Mouse (Mus musculus) adrenal gland, postnatal 4 days (tissue): Measurements from ENCODE around the gene Dennd2c. TPM values are rescaled to one million over a fixed set of nuclear protein-coding genes. Genes with fewer than 3 reads are reported as not detected.
"Not testable (repeated sequence)": the region's sequence is repeated elsewhere in the genome, so short reads cannot be mapped to it uniquely, and the experiment has no call there.

Experiments
- DNase-seq, 2 experiments: peaks; one replicate each; pipeline ENCODE4 v3.0.0; 2021 to 2022; ENCODE audit warnings: low spot score in 2 of 2, mixed read lengths in 2 of 2
- total RNA-seq, 2 experiments: library from RNA; stranded (reverse); gene quantifications; 2 replicates each; pipeline ENCODE4 v1.2.3; 2021

Gene Dennd2c
- total RNA-seq, 2 experiments from 2014 or later = 3.1 to 3.8 TPM

DNA sequence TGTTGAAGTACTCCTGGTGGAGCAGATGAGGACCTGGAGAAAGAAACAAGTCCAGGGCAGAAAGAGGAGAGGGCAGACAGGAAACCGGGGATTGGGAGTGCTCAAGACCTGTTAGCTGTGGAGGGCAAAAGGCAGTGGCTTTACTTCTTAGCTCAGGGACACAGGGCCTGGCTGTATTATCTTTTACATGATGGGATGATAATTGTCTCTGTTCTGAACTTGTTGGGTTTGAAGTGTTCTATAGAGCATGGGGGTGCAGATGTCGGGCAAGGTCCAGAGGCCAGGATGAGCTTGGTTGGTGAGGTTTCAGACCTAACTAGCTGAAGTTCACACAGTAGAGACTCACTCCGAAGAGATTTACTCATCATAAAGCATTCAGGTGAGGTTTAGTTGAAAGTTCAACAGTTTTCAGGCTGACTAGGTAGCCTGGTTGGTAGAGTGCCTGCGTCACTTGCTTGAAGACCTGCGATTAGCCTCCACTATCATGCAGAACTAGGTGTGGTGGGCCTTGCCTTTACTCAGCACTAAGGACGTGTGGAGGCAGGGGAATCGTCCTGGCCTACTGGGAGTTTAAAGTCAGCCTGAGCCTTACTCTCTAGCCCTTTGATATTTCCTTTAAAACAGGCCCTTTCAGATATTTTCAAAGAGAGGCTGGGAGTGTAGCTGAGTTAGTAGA is 5.3 kb downstream of the Dennd2c start:
- DNase-seq = no peak

DNA sequence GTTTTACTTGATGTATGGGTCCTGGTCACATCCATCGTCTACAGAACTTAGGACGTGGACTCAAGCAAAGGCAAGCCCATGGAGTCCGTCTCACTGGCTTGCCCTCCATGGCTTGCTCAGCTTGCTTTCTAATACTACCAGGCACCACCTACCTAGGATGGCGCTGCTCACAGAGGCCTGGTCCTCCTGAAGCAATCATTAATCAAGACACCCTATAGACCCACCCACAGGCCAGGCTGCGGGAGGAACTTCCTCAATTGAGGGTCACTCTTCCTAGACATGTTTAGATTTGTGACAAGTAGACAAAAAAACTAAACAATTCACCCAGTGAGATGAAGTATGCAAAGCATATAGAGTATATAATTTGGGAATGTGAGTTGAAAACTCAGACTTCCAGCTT is 9.8 kb downstream of the Dennd2c start:
- no peak for DNase-seq

DNA sequence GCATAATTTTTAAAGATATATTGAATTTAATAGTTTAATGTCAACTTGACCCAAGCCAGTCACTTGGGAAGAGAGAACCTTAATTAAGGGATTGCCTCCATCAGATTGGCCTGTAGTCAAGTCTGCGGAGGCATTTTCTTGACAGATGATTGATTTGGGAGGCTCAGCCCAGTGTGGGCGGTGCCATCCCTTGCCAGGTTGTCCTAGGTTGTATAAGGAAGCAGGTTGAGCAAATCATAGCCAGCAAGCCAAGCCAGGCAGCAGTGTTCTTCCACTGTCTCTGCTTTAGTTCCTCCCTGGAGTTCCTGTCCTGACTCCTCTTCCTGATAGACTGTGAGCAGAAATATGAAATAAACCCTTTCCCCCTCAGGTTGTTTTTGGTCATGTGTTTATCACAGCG is 21.2 kb downstream of the Dennd2c start:
- no peak for DNase-seq

DNA sequence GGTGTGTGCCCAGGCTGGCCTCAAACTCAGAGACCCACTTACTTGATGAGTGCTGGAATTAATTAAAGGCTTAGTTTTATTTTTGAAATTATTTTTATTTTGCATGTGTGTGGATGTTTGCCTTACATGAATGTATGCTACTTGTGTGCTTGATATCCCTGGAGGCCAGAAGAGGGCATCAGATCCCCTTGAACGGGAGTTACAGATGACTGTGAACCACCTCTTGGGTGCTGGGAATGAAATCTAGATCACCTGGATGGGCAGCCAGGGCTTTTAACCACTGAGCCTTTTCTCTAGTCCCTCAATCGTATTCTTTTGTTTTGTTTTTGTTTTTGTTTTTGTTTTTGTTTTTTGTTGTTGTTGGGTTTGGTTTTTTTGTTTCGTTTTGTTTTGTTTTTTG is 23.7 kb downstream of the Dennd2c start:
- DNase-seq = no peak

DNA sequence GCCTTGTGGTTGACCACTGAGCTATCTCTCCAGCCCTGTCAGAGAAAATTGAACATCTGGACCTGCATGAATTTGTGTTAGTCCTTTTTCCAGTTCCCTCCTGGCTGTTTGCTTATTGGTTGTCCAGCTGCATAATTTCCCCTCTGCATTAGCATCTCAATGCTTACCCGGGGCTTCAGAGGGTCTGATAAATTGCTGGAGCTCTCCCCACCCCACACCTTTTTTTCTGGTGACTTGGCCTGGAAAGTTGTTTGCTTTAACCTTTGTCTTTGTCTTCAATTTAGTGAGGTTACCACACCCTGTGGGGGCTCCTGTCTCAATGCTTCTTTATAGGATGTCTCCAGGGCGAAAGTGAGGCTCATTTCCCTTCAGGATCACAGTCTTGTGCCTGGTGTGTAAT is 24.8 kb downstream of the Dennd2c start:
- no peak for DNase-seq

DNA sequence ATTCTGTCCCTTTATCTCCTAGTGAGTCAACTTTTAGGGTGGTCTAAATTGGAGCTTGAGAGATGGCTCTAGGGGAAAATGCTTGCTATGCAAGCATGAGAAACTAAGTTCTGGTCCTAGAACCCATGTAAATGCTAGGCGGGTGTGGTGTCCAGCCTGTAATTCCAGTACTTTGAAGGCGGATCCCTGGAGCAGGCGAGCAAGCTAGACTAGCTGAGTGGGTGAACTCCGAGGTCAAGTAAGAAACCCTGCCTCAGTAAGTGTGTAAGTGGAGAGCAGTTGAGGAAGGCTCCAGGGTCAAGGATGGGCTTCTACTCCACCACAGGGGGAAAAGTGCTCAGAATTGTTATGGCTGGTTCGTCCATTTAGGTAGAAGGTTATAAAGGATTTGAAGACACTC is 25.3 kb downstream of the Dennd2c start:
- no peak for DNase-seq

DNA sequence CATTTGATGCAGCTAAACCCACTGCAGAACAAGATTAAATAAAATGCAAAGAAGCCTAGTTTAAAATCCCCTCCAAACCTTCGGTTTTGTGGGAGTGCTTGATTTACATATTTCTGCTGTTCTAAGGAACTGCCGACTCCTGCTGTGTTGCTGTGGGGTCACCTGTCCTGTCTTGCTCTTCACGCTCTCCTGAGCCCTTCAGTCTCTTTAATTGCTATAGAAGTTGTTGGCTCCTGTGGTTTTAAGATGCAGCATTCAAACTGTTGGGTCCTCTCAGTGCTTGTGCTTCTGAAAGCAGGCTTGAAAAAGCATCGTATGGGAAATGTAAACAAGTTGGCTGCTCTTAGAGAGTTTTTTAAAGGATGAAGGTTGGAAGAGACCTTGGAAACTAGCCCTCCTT is 25.8 kb downstream of the Dennd2c start:
- no peak for DNase-seq

DNA sequence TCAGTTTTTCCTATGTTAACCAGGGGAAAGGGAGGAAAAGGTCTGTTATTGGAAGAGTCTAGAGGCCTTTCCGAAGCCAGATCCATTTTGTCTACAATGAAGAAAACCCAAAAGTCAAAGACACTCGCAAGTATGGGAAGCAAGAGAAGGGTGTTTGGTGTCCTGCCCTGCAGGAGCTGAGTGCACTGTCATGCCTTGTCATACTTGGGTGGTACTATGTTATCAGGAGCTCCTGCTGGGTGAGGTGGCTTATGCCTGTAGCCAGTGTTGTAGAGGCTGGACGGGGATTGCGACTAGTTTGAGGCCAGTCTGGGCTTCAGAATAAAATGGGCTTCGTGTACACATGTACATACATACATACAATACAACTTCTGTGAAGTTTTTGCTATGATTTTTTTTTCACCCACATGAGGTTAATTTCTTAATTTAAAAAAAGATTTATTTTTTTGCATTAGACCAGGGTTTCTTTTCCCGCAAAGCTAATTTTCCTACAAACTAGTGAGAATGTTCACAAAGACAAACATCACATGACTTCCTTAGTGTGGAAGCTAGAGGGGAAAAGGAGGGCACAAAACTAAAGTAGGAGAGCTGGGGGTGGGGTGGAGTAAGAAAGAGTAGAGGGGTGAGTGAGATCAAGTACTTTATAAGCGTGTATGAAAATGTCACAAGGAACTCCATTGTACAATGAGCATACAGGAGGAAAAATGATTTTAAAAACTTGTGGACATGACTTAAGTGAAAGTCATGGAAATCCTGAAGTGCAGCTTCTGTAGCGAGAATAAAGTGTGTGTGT is 27.2 kb downstream of the Dennd2c start:
- DNase-seq = no peak

DNA sequence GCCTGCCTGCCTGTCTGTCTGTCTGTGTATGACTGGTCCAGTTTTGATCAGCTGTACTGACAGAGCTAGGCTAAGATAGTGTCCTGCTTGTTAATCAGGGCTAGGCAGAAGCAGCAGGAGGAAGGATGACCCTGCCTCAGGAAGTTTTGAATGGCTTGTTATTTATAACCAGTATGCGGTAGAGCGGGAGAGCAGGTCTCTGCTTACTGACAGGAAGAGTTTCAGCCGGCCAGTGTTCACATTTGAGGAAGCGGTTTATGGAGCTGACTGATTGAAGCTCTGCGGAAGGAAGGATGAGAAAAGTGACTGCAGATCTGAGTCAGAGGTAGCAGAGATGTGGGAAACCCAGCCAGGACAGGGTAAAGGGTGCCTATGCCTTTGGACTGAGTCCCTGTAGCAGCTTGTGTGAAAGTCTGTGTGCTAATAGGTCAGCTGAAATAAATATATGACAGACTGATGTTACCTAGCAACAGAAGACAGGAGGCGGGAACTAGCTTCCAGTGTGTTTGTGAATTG is 27.9 kb downstream of the Dennd2c start:
- DNase-seq = no peak

DNA sequence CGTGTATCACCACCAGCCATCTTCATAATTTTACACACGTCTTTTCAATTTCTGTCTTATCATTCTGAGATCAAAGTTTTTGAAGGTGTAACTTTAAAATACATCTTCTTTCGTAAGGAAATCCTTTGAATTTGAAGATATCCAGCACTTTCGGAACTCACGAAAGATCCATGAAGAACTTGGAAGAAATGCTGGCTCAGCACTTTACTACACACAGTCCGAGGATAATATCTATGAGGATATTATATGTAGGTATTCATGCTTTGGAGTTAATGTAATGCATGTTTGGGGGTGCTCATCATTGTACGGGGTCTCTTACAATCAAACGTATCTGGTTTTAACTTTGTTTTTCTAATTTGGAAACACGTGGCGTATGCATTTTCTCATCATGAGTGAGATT is 30.7 kb downstream of the Dennd2c start:
- no peak for DNase-seq

DNA sequence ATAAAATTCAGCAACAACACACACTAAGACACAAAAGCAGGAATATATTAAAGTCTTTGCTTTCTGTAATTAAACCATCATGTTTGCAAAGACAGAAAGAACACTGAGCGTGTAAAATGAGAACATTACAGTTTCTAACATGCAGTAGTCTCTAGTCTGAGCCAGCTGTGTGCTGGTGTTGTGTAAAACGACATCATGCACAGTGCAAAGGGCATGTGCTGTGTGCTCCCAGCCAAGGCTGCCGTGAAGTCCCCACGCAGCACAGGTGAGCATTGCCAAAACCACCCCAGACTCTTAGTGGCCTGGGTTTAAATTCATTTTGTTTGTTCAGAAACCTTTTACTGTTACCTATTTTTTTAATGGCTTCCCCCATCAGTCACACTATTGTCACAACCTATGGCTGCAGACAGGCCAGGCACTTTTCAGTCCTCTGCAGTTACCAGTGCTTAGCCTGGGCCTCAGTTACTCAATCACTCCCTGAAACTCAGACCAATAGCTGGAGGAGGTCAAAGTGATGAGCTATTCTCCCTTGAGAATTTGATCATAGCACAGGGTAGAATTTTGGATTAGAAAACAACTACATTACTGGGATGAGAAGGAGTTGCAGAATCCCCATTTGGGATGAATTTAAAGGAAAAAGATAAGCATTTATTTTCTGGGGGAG is 34.1 kb downstream of the Dennd2c start:
- no peak for DNase-seq

DNA sequence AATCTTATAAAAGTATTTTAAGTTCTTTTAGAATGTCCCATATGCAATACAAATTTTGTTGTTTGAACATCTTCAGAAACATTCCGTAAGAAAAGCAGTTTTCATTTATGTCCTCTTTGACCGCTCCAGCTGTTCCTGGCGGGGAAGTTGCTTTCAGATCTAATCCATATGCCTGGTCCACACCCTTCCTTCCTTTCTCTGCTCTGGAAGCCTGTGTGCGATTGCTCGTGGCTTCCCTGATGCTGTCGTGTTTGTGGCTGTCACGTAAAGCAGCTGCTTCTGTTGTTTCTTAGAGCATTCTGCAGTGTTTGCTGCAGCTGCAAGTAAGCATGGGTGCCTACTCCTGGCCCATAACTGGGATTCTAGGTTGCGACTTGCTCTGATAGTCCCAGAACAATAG is 36.6 kb downstream of the Dennd2c start:
- DNase-seq = no peak

DNA sequence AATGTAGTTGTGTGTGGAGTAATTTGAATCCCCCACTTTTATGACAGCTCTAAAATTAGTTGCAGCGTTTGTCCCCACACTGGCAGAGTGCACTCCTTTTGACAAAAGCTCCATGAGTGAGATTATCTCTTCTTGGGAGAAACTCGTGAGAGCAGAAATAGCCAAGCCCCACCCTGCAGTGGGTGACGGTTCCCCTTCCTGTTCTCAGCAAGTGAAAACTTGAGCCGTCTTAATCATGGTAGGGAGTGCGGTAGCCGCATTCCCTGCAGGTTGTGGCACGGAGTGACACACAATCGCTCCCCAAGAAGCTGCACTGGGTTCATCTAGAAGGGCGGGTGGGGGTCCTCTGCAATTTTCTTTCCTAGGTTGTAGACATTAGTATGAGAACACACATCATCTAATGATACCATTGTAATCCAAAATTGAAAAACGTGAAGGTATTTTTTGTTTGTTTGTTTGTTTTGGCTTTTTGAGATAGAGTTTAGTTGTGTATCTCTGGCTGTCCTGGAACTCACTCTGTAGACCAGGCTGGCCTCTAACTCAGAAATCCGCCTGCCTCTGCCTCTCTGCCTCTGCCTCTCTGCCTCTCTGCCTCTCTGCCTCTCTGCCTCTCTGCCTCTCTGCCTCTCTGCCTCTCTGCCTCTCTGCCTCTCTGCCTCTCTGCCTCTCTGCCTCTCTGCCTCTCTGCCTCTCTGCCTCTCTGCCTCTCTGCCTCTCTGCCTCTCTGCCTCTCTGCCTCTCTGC is 37.9 kb downstream of the Dennd2c start:
- DNase-seq = not testable (repeated sequence)

DNA sequence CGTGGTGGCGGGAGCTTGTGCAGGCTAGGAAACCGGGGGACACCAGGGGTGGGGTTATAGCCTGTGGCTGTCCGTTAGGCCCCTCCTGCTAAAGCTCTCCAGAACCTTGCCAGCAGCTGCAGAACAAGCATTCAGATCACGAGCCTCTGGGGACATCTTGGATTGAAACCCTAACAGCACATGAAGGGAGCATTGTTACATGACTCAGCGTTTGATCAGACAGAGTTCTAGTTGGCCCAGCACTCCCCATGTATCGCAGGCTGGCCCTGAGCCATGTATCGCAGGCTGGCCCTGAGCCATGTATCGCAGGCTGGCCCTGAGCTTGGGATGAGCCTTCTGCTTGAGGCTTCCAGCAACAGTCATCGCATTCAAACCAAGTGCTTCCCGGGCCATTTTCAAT is 38.9 kb downstream of the Dennd2c start:
- DNase-seq = no peak

DNA sequence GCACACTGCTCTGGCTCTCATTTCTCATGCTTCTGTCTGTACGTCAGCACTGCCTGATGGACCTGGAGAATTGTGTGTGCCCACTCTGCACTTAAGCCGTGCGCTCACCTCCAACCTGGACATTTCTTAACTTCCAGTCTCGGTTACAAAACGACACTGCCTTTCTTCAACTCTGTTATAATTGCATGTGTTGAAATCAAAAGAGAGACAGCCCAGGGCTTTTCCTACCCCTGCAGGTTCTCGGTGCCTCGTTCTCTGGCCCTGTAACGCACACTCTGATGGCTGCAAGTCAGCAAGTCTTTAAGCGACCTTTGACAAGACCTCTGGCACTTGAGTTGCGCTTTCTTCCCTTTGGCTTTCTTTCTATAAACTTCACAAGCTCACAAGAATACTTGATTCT is 40.0 kb downstream of the Dennd2c start:
- no peak for DNase-seq

DNA sequence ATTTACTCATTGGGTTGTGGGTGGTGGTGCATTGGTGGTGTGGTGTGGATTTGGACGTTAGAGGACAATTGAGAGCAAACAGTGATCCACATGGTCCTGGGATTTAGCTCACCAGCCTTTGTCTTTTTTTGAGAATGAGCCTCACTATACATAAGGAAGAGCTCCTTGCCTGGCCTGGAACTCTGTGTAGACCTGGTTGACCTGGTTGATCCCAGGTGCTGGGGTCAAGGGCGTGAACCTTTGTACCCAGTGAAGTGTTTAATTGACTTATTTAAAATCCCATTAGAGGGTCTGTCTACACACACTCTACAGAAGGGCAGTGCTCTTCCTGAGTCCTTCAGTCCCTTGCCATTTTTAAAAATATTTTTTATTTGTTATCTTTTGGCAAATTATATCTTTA is 42.9 kb downstream of the Dennd2c start:
- no peak for DNase-seq

DNA sequence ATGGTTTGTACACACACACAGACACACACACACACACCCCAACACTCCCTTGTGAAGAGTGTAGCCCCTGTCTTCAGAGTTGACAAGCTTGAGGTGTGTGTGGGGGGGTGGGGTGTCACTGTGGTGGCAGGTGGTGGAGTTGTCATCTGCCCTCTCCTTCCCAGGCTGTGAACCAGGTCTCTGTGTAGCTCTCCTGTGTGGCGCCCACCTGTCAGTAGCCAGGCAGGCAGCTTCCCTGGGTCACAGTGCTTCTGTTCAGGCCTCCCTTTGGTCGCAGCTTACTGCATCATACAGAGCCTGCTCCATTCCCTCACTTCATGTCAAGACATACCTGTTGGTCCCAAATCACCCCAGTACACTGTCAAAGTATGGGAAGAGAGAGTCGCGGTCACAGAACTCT is 43.4 kb downstream of the Dennd2c start:
- no peak for DNase-seq

DNA sequence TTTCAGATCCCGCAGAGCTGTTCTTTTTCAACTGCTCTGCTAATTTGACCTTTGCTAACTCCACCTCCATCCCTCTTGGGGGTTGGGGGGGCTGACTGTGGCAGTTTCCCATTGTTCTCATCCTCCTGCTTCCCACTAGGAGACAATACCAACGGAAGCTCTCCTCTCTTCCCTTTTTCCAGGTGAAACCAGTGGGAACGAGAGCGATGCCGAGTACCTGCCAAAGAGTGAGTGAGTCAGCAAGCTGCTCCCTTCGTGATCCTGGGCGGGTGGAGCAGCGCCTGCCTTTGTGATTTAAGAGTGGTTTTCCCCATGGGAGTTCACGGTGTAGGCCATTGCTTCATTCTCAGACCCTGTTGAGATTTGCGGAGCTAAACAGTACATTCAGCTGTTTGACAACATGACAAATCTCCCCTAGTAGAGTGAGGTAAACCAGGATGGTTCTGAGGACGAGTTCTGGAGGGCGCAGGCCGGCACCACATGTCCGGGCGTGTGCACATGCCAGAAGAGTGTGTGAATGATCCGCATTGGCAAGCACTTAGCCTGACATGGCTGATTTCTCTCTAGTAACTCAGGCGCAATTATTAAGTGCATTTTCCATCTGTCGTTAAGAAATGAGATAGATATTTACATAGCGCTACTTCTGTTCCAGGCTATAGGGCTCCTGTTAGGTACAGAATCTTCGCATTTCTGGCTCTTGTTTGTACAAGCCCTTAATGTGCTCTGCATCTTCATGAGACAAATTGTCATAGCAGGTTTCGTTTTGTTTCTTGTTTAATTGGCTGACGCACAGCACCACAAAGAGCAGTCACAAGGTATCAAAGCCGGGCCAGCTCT is 44.1 kb downstream of the Dennd2c start:
- no peak for DNase-seq

DNA sequence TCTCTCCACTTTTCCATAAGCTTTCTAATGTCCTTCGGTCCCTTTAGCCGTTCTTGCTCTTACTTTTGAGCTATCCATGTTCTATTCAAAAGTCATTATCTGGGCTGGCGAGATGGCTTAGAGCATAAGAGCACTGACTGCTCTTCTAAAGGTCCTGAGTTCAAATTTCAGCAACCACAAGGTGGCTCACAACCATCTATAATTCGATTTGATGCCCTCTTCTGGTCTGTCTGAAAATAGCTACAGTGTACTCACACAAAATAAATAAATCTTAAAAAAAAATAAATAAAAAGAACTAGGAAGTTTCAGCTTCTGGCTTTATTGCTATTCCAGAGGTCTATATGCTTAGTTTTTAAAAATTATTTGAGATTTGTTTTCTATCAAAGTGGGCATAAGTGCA is 45.4 kb downstream of the Dennd2c start:
- DNase-seq = no peak

DNA sequence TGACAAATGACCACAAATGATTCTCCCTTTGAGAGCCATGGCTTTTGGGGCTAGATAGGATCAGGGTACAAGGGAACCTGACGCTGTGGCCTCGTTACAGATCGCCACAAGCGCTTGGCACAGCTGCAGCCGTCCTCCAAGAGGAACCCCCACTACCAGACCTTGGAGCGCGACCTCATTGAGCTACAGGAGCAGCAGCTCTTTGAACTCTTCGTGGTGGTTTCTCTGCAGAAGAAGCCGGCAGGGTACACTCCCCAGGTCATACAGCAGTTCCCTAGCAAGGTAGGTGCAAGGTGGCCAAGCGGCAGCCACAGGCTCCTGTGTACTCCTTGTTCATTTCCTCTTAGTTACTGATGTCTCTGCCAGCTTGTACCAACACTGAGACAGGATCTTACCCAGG is 46.5 kb downstream of the Dennd2c start:
- DNase-seq = no peak

DNA sequence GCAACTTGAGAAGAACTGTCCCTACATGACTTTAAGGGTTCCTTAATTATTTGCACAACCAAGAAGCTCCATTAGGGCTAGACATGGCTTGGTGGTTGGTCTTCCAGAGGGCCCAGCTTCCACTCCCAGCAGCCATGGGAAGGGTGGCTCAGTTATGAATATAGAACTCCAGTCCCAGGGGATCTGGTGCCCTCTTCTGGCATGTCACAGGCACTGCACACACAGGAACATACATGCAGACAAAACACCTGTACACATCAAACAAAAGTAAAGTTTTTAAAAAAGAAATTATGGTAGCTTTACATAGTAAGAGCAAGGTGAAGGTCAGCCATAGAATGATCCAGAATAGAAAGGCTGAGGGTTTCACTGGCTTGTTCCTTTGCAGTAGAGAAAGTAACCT is 51.4 kb downstream of the Dennd2c start:
- DNase-seq = no peak
